Mouse (Mus musculus) B cell, adult 2 months (primary cell): Measurements from ENCODE around the gene Slc38a6.

Source experiments
- DNase-seq, 2 experiments: peaks; one replicate each; pipeline ENCODE4 v3.0.0; 2022

Slc38a6 gene

GRCm38 (mm10) chr12:73324742-73325141 is 38.2 kb downstream of the Slc38a6 start:
- no peak for DNase-seq

GRCm38 (mm10) chr12:73325181-73325580 is 38.6 kb downstream of the Slc38a6 start:
- DNase-seq: no peak

GRCm38 (mm10) chr12:73325617-73326016 is 39.0 kb downstream of the Slc38a6 start:
- DNase-seq: no peak

GRCm38 (mm10) chr12:73327381-73327780 is 40.8 kb downstream of the Slc38a6 start:
- no peak for DNase-seq

GRCm38 (mm10) chr12:73328448-73329167 is 42.0 kb downstream of the Slc38a6 start:
- DNase-seq: no peak

GRCm38 (mm10) chr12:73330236-73330635 is 43.7 kb downstream of the Slc38a6 start:
- DNase-seq: no peak

- no peak for DNase-seq
Measured at GRCm38 (mm10) chr12:73332701-73333100, 46.1 kb downstream of the Slc38a6 start.

GRCm38 (mm10) chr12:73334051-73334551 is 47.5 kb downstream of the Slc38a6 start:
- no peak for DNase-seq

GRCm38 (mm10) chr12:73337127-73337526 is 50.5 kb downstream of the Slc38a6 start:
- no peak for DNase-seq

GRCm38 (mm10) chr12:73340642-73341293 is 54.2 kb downstream of the Slc38a6 start:
- no peak for DNase-seq

- no peak for DNase-seq
Measured at GRCm38 (mm10) chr12:73341703-73342663, 55.4 kb downstream of the Slc38a6 start.

- no peak for DNase-seq
Measured at GRCm38 (mm10) chr12:73344300-73344699, 57.7 kb downstream of the Slc38a6 start.

GRCm38 (mm10) chr12:73345157-73345556 is 58.6 kb downstream of the Slc38a6 start:
- DNase-seq: no peak

- no peak for DNase-seq
Measured at GRCm38 (mm10) chr12:73347202-73347601, 60.6 kb downstream of the Slc38a6 start.

- DNase-seq: no peak
Measured at GRCm38 (mm10) chr12:73350466-73350865, 63.9 kb downstream of the Slc38a6 start.

GRCm38 (mm10) chr12:73350982-73351381 is 64.4 kb downstream of the Slc38a6 start:
- DNase-seq: no peak

- DNase-seq: no peak
Measured at GRCm38 (mm10) chr12:73351746-73352145, 65.2 kb downstream of the Slc38a6 start.

GRCm38 (mm10) chr12:73353362-73353761 is 66.8 kb downstream of the Slc38a6 start:
- DNase-seq: no peak

- DNase-seq: no peak
Measured at GRCm38 (mm10) chr12:73354521-73354920, 67.9 kb downstream of the Slc38a6 start.

GRCm38 (mm10) chr12:73355084-73355775 is 68.7 kb downstream of the Slc38a6 start:
- no peak for DNase-seq

GRCm38 (mm10) chr12:73356696-73357095 is 70.1 kb downstream of the Slc38a6 start:
- DNase-seq: no peak

GRCm38 (mm10) chr12:73357311-73357710 is 70.7 kb downstream of the Slc38a6 start:
- no peak for DNase-seq
